Mouse (Mus musculus) frontal cortex, postnatal 36 days (tissue): ENCODE measurements around the gene Gna11.

Experiments used
- DNase-seq, 2 experiments: peaks; one replicate each; pipeline ENCODE4 v3.0.0; 2022; ENCODE audit warnings: low spot score in 2 of 2

Gene Gna11

DNA sequence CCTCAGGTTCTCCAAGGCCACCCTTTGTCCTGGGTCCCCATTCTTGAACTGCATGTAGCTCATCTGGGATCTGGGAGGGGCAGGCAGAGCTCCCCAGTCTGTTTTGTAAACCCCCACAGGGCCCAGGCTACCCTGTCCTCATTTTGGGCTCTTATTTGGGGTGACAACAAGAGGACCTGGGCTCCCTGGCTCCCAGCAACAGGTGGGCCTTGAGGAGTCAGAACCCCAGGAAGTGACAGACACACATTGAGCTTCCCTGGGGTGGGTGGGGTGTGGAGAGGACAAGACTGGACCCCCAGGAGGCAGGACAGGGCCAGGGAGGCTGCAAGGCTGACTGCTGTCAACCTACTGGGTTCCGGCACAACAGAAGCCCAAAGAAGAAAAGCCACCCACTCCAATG lies 1.4 kb downstream of the Gna11 start:
- no peak for DNase-seq

DNA sequence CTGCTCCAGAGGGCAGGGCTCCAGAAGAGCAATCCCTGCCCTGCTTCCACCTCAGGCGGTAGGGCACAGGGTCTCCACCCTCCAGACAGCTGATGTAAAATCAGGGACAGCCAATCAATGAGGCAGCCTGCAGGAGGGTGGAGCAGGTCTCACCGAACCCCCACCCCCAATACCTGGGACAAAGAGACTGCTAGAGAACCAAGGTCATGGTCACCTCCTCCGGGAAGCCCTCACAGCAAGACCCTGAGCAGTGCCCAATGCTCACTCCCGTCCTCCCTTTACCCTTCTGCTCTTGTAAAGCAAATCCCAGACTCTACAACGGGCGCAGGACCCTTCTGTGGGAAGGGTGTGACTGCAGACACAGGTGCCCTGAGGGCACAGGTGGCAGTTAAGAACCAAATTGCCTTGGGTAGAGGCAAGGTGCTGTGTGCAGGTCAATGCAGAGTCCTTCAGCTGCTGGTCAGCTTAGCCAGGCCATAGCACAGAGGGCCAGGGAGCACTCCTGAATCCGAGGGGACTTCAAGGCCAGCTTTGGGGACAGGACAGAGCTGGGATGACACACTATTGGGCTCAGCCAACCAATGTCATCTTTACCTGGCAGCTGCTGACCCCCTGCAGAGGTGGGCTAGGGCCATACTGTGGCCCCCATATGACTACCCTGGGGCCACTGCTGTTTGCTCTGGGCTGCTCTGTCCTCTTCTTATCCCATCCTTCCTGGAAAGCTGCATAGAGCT lies 2.1 kb downstream of the Gna11 start:
- DNase-seq, result no peak

DNA sequence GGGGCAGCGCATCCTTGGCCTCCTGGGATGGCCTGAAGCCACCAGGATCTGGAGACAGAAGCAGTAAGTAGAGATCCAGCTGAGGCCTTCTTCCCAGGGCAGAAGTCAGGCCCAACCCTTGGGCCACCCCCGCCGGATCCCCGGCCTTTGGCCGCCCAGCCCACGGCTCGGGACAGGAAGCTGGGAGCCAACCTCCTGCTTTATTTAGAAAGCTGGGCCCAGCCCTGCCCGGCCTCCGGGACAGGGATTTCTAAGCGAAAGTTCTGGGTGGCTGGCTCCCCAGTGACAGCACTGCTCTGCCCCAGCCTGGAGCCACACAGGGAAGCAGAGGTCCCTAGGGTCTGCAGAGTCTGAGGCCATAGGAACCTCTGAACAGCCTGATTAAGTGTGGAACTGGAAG lies 3.2 kb downstream of the Gna11 start:
- DNase-seq, result no peak

DNA sequence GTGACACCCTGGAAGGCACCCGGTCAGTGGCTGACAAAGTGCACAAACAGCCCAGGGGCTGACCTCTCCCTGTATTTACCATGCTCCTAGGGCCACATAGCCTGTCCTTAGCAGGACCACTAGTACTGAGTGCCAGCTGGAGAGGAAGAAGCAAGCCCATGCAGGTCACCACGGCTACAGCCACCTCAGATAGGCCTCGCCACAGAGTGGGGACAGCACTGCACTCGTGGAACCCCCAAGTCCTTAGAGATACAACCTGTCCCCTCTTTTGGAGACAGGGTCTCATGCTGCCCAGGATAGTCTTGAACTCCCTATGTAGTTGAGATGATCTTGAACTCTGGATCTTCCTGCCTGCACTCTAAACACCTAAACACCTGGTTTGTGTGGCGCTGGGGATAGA lies 3.6 kb downstream of the Gna11 start:
- DNase-seq, result no peak

DNA sequence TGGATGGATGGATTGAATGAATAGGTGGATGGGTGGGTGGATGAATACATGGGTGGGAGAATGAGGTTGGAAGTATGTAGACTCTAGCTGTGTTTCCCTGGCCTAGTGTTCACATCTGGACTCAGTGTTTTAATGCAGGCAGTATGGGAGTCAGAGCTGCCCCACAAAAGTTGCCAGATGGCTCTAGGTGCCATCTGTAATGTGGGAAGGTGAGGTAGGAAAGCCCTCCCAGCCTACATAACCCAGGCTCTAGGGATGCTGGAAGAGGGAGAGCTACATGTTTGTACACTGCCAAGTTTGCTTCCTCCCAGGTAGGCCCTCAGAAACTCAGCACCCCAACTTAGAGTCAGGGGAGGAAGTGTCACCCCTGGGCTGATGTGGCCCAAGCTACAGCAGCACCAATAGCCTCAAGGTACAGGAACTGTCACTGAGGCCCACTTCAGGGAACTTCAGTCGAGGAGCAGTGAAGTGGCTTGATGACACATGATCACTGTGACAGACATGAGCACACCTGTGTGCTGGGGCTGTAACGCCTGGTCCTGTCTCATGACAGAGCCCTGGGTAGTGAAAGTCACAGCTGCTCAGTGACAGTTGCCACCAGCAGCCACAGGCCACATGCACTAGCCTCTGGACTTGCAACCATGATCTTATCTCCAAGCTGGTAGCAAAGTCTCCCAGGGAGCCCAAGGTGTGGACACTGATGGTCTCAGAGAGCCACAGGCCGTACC lies 6.5 kb downstream of the Gna11 start:
- peak in 1 of 2 experiments; percentile 36 for DNase-seq

DNA sequence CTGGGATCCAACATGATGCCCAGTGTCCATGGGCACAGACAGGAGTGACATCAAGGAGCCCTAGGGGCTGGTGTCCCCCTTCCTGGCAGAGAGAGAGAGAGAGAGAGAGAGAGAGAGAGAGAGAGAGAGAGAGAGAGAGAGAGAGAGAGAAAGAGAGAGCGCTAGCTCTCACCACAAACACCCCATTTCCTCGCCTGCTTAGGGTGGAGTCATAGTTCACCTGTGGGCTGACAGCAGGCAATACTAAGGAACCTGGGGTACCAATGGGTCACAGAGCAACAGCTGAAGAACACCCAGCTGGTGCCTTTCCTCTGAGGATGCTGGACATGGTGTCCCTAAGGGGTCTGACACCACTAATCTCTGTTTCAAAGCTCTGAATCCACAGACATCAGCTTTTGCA lies 7.6 kb downstream of the Gna11 start:
- DNase-seq, result no peak

DNA sequence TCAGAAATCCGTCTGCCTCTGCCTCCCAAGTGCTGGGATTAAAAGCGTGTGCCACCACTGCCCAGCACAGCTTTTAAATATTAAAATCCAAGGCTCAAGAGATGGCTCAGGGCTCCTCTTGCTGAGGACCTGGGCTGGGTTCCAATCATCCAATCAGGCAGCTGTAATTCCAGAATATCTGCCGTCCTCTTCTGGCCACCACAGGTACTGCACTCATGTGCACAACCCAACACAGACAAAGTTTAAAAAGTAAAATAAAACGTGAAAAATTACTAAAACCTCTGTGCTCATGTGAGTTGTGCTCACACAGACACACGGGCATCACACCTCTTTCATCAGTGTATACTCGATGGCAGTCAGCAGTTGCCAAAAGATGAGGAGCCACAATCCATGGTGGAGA lies 8.3 kb downstream of the Gna11 start:
- DNase-seq, result no peak

DNA sequence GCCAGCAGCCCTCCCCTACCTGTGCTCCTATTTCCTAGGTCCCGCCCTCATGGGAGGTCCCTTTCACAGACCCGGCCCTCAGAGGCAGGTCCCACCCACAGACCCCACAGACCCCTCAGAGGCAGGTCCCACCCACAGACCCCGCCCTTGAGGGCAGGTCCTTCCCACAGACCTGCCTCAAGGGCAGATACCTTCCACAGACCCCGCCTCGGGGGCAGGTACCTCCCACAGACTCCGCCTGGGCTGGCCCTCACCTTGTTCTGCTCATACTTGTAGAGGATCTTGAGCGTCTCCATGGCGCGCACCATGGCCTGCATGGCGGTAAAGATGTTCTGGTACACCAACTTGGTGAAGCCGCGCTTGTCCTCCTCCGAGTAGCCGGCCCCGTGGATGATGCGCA lies 10.2 kb downstream of the Gna11 start:
- no peak for DNase-seq

DNA sequence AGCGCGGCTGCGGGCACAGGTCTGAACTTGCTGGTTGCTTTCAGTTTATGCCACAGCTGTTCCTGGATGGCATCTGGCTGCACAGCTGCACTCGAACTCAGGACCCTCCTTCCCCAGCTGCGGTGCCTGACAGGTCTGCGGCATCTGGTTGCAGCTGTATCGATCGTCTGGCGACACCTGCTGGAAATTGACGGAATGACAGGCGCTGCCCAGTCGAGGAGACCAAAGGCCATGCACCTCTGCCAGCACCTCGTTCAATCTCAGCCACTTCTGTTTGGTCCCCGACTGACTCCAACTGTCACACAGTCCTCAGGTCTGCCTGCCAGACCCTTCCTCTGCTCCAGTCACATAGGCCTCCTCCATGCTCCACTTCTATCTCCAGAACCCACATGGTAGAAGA lies 18.2 kb downstream of the Gna11 start:
- DNase-seq, result peak; percentile 72 to 73

DNA sequence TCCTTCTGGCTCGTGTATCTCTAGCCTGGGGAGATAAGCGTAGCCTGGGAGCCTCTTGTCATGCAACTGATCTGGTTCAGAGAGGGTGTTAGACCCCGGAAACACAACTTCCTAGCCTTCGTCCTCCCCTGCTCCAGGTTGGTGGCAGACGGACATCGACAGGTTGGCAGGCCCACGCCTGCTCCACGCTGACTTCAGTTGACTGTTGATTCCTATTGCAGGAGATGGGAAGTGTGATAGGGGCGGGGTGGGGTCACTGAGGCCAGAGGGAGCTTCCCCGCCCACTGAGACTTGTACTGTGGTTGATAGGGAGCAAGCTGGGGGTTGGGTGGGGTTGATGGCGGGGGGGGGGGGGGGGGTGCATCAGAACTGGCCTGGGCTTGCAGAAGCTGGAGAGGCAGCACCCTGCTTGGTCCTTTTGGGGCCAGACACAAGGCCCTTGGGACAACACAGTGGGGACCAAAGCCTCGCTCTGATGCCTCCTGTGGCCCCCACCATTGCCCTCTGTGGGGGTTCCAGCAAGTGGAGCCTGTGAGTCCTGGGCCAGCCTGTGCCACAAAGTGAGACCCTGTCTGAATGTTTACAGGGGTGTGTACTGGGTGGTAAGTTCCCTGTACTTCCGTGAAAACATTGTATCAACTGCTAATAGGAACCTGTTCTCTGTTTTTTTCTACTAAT lies 19.8 kb downstream of the Gna11 start:
- DNase-seq, result no peak

DNA sequence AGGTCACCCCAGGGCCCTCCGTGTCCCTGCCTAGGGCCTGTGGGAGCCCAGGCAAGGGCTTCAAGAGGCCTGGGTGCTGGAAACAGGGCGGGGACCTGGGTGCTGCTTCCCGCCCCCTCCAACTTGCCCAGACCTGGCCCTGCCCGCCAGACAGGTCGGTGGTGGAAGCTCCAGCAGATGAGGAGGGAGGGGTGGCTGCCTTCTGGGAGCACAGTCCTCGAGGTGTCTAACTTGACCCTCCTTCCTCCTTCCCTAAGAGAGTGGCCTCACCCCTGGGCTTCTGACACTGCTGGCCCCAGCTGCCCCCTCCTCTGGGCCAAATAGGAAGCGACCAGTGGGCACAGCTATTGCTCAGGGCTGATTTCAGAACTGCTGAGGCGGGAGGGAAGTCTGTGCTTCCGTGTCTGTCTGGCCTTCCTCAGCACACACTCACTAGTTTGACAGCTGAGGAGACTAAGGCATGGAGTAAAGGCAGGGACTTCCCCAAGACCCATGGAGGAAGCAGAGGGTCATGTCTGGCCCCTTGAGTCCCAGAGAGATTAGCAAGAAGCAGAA lies 20.9 kb downstream of the Gna11 start, which contains the start of gene Gna15:
TSS of gene Gna15 (minus strand) at position 175 of the 555 bp plus-strand sequence.
- DNase-seq, result no peak

DNA sequence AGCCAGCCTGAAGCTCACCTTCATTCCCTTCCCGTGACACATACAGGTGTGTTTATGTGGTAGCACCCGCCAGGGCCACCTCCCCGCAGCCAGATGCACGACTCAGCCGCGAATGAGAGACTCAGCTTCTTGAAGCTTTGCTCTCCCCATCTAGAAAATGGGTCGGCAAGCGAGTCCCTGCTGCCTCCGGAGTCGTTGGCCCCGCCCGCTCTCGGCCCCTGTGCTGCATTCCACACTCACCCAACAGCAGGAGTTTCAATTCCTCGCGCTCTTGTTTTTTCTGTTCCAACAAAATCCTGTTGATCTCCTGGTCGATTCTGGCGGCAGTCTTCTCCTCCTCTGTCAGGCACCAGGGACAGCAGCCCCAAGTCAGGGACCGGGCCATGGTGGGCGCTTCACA lies 21.4 kb downstream of the Gna11 start:
- no peak for DNase-seq

DNA sequence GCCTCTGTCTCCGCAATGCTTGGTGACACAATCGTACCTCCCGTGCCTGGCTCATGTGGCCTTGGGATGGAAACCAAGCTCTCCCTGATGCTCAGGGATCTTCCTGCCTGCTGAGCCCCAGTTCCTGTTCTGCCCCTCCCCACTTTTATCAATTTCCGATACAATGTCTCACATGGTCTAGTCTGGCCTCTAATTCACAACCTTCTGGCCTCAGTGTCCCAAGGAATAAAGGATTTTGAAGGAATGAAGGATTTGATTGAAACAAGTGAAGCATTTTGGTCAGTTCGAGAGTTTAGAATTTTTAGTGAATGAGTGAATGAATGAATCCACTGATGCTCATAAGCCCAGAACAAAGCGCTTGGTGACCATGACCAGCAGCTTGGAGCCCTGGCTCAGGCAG lies 21.8 kb downstream of the Gna11 start:
- no peak for DNase-seq

DNA sequence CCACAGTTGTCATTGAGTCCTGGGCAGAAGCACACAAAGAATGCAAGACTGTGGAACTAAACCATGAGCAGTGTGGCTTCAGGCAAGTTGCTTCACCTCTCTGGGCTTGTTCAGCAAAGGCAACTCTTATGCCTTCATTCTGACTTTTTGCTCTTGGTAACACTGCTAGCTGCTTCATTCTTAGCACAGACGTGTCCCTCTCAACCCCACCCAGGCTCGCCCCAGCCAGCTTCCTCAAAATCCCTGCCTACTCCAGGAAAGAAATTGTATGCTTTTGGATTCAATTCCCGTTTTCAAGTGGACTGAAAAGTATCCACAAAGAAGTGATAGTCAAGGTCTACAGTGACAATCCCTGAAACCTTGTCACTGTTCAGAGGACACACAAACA lies 25.0 kb downstream of the Gna11 start:
- DNase-seq, result no peak

DNA sequence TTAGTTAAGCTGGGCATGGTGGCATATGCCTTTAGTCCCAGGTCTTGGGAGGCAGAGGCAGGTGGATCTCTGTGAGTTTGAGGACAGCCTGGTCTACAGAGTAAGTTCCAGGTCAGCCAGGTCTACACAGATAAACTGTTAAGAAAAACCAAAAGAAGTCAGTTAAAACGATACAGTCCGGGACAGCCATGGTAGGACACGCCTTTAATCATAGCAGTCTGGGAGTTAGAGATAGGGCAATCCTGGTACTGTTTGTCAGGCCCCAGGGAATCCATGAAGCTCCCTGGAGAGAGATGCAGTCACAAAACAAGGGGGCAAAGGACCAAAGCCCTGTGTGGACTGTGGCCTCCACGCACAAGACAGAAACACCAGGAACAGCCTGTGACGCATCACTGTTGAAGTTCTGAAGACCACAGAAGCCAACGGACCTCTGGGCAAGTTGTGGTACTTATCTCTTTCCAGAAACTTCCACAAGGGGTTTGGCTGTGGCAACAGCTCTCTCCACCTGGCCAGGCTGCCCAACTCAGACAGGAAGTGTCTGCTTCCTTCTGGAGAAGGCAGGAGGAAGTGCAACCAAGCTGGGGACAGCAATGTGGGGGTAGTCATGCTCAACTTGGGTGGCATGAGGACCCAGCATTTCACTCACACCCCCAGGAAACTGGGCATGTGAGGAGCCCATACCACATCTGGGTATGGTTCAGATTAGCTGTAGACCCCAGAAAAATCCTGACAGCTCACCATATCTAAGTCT lies 25.6 kb downstream of the Gna11 start:
- no peak for DNase-seq

DNA sequence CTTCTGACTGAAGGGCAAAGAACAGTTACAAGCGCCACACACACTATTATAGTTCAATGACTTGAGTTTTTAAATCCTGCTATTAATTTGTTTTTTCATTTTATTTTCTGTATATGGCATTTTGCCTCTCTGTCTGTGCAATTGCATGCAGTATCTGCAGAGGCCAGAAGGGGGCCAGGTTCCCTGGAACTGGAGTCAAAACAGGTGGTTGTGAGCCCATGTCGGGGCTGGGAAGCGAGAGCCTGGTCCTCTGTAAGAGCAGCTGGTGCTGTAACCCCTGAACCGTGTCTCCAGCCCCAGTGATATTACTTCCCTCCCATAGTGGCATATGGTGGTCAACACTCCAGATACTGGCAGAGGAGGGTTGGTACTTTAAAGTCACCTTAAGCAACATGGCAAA lies 26.4 kb downstream of the Gna11 start:
- DNase-seq, result peak in 1 of 2 experiments; percentile 59

DNA sequence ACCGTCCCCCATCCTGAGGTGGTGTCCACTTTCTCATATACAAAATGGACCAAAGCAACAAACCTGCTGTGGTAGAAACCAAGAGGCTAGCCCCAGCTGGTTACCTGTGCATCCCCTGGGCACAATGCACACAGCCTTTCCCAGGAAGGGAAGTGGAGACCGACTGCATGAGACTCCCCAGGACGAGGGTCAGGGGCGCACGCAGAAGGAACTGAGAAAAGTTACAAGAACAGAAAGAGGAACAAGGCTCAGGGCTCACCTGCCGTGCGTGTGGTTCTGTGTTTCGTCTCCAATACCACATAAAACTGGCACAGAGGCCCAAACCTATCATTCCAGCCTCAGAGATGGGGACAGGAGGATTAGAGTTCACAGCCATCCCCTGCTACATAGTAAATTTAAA lies 27.8 kb downstream of the Gna11 start:
- no peak for DNase-seq

DNA sequence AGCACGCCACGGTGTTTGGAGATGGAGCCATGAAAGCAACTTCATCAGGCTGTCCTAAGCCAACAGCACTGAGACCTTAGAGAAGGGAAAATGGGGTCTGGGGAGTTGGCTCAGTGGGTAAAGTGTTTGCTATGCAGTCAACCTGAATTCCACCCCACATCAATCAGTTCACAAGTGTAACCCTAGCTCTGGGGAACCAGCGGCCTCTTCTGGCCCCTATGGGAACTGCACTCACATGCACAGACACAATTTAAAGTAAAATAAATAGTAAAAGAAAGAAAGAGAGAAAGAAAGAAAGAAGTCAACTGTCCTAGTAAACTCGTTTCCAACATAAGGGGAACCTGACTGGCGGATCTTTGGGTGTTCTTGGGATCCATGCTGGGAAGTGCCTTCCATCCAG lies 31.2 kb downstream of the Gna11 start:
- DNase-seq, result no peak

DNA sequence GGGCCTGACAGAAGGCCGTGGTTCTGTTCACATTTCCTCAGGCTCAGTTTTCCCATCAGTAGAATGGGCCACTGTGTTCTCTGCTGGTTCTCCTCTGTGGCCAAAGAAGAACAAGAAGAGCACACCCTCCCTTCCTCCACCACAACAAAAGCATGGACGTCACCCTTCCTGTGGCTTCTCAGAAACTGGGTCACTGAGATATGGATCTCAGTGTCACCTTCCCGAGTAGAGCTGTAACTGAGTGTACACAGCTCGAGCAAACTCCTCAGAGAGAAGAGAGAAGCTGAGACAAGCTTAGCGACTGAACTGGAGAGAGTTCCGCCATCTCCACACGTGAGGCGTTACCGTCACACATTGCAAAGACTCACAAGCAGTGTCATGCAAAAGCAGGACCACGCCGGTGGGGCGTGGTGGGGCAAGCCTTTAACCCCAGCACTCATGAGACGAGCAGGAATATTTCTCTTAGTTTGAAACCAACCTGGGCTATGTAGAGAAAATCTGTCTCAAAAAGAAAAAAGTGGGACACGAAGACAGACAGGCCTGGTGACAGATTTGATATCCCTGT lies 34.7 kb downstream of the Gna11 start:
- no peak for DNase-seq

DNA sequence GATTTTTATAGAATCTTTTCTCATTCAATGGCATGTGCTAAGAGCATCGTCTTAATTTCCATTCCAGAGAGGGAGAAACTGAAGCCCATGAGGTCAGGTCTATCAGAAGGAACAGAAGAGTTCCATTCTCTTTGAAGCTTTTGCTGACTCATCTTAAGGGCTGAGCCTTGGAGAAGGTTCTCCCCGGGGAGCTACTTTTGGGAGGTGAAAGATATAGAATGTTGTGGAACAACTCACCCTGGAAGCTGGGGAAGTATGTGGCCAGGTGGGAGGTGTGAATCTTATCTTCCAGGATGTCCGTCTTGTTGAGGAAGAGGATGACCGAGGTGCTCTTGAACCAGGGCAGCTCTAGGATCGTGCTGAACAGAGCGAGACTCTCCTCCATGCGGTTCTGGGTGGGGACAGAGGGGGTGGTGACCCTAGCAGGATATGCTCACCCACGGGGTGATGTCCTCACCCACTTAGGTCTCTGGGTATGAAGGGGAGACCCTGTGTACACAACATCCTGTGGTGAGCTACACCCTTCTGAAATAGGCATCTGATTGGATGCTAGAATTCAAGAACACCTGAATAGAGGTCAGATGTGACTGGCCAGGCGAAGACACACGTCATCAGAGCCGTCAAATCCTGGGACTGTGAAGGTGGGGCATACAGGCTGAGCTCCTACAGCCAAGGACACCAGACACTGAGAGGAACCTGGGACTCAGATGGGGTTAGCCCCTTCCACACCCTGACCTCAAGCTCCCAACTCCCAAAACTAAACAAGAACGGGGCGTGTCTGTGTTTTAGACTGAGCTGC lies 37.1 kb downstream of the Gna11 start:
- DNase-seq, result no peak

DNA sequence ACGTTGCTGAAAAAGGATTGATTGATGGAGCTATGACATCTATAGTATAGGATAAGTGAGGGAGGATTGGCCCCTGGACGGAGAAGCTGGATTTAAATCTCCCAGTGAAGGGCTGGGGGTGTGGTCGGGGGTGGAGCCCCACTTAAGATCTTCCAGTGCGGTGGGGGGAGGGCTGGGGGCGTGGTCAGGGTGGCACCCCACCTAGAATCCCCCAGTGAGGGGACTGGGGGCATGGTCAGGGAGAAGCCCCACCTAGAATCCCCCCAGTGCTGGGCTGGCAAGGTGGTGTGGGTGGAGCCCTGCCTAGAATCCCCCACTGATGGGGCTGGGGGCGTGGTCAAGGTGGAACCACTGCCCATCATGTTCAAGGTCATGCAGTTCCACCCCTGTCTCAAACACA lies 37.9 kb downstream of the Gna11 start:
- no peak for DNase-seq
